Mouse (Mus musculus) embryonic fibroblast, embryonic 13.5 days (primary cell): ENCODE measurements at regions not wholly inside any gene's neighbourhood (a gene's known extent, or its start where the extent isn't known, plus 50 kb on each side); places are given as distances from the start of the nearest gene placed in this dataset.

Source experiments
- CTCF ChIP-seq: IDR thresholded peaks from 2 replicates; pipeline ENCODE4 v1.5.1; 2011; ENCODE audit warnings: mild to moderate bottlenecking, control low read depth, low read length, moderate library complexity, borderline replicate concordance; ENCODE audit not compliant: insufficient read depth
- POLR2A ChIP-seq: IDR thresholded peaks from 2 replicates; pipeline ENCODE4 v1.6.1; 2011; ENCODE audit warnings: low read depth, mild to moderate bottlenecking, control low read depth, low read length, moderate library complexity

DNA sequence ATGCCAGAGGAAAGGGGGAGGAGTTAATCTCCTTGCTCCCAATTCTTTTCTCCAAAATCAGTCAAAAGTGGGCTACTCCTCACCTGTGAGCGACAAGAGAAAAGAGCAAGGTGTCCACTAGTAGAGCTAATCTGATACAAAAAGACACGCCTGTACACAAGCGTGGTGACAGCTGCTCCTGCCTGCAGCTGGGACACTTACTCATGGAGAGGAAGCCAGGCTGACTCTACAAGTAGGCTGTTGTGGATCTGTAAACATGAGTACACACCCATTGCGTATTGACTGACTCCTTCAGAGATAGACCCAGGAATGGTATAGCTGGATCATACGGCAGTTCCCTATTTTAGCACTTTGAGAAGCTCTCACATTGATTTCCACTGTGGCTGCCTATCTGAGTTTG, 129.7 kb downstream of the Nuak1 start:
- TF ChIP-seq POLR2A: no peak
- TF ChIP-seq CTCF: no peak
